Mouse (Mus musculus) heart, postnatal 0 days (tissue): ENCODE measurements around the gene Ovca2. TPM values are rescaled to one million over a fixed set of nuclear protein-coding genes. Genes with fewer than 3 reads are reported as not detected.

ENCODE experiments used
- ATAC-seq: fragments of 200-750 bp; cut with Nextera tagmentation; 2 replicates; pipeline ENCODE4 v1.8.0; 2017; ENCODE audit warnings: low read depth, moderate number of reproducible peaks, moderate library complexity; ENCODE audit not compliant: insufficient read depth
- DNase-seq: peaks from one replicate; pipeline ENCODE4 v3.0.0-alpha.2; 2016; ENCODE audit warnings: low spot score
- H3K27ac ChIP-seq: fragments of 300-500 bp; sonication (generic); 2 replicates; pipeline ENCODE4 v1.5.1; 2014; ENCODE audit warnings: low read depth, mild to moderate bottlenecking
- H3K27me3 ChIP-seq: fragments of 300-500 bp; sonication (generic); 2 replicates; pipeline ENCODE4 v1.6.1; 2014; ENCODE audit warnings: low read length, mixed read lengths; ENCODE audit not compliant: control insufficient read depth, insufficient read depth
- H3K36me3 ChIP-seq: fragments of 300-500 bp; sonication (generic); replicated peaks from 2 replicates; pipeline ENCODE4 v1.6.1; 2014; ENCODE audit warnings: low read length, mixed read lengths; ENCODE audit not compliant: control insufficient read depth, insufficient read depth
- H3K4me1 ChIP-seq: fragments of 300-500 bp; sonication (generic); 2 replicates; pipeline ENCODE4 v1.6.1; 2014; ENCODE audit warnings: antibody characterized with exemption; ENCODE audit not compliant: control insufficient read depth, insufficient read depth
- H3K4me2 ChIP-seq: fragments of 300-500 bp; sonication (generic); 2 replicates; pipeline ENCODE4 v1.6.1; 2014; ENCODE audit warnings: low read depth, mild to moderate bottlenecking, low read length, moderate library complexity
- H3K4me3 ChIP-seq: fragments of 300-500 bp; sonication (generic); 2 replicates; pipeline ENCODE4 v1.5.1; 2014; ENCODE audit warnings: low read depth, low read length
- H3K9ac ChIP-seq: fragments of 300-500 bp; sonication (generic); replicated peaks from 2 replicates; pipeline ENCODE4 v1.6.1; 2014; ENCODE audit warnings: low read depth, low read length, mixed read lengths
- H3K9me3 ChIP-seq: fragments of 300-500 bp; sonication (generic); replicated peaks from 2 replicates; pipeline ENCODE4 v1.6.1; 2016; ENCODE audit warnings: low read length; ENCODE audit not compliant: control insufficient read depth
- CTCF ChIP-seq: IDR thresholded peaks from 2 replicates; pipeline ENCODE4 v1.5.1; 2016; ENCODE audit warnings: antibody characterized with exemption, control low read depth, low read depth
- EP300 ChIP-seq: IDR thresholded peaks from 2 replicates; pipeline ENCODE4 v1.6.1; 2016; ENCODE audit warnings: antibody characterized with exemption, low read depth
- WGBS: fragments of 180-500 bp; shearing (Covaris S2); extraction: QIAGEN DNeasy Blood & Tissue Kit; methylation state at CpG from one replicate; pipeline ENCODE4 v1.1.7; 2014; 5-methylcytosine and 5-hydroxymethylcytosine counted together
- polyA plus RNA-seq: library from polyadenylated mRNA; unstranded; fragments of >200 nt; fragmentation: Nextera tagmentation; extraction: Ambion mirVana; gene quantifications from 2 replicates; pipeline ENCODE4 v1.2.1, GENCODE M21; 2015
- total RNA-seq: library from RNA; depleted of rRNA; stranded (reverse); fragments of >200 nt; gene quantifications from 2 replicates; pipeline ENCODE4 v1.2.3, GENCODE M21; 2014; ENCODE audit warnings: low replicate concordance

Gene Ovca2
- total and polyA plus RNA-seq, 2 experiments from 2014 or later: 8.9 to 12.9 TPM

- Histone ChIP-seq H3K36me3 (peaks cover 45% of the 10 kb centered on the region), H3K9ac (no peak overlapping the region), H3K4me1 (peaks cover 6% of the 10 kb centered on the region; the same call in 1 of the 2 replicates), H3K4me2 (no peak overlapping the region), H3K27ac (peak overlapping the region; percentile 23; the same call in 1 of the 2 replicates), H3K4me3 (no peak overlapping the region), H3K9me3 (no peaks in the 10 kb centered on the region), H3K27me3 (no peaks in the 10 kb centered on the region)
- 68% methylated on average over 2 of the region's 2 CpGs for WGBS
- ATAC-seq (no peak), DNase-seq (no peak)
- TF ChIP-seq CTCF (no peak), EP300 (no peak)
Observed at GRCm38 (mm10) chr11:75157901-75158300, 20.7 kb downstream of the Ovca2 start.

DNA sequence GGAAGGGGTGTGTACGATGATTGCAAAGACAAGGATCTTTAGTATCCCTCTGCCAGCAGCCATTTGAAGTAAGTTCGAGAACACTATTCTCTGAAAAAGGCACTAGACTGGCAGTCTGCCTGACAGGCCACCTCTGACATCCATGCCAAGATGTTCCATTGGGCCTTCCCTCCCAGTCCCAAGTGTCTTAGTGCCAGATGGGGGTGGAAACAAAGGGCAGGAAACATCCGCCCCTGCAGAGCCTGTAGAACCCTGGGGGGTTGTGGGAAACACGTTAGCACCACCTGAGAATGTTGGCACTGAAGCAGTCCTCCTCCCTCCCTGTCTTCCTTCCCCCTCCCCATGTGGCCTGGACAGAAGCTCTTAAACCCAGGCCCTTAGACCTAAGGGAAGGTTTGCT lies 21.6 kb downstream of the Ovca2 start:
- no peak; the same call in 1 of the 2 replicates for ATAC-seq
- H3K4me3 ChIP-seq: no peak overlapping the region
- H3K36me3 ChIP-seq: peaks cover 36% of the 10 kb centered on the region
- peak overlapping the region; percentile 23 for H3K27ac ChIP-seq
- H3K9me3 ChIP-seq: no peaks in the 10 kb centered on the region
- no peak overlapping the region for H3K4me2 ChIP-seq
- 0 out of 2 replicates have a peak overlapping the region, but pooled peaks have one; percentile 16 for H3K9ac ChIP-seq
- WGBS: 38% methylated on average over 4 of the region's 4 CpGs
- H3K4me1 ChIP-seq: peaks cover 6% of the 10 kb centered on the region; the same call in 1 of the 2 replicates
- TF ChIP-seq EP300 (no peak), CTCF (no peak)
- DNase-seq: no peak
- H3K27me3 ChIP-seq: no peaks in the 10 kb centered on the region

DNA sequence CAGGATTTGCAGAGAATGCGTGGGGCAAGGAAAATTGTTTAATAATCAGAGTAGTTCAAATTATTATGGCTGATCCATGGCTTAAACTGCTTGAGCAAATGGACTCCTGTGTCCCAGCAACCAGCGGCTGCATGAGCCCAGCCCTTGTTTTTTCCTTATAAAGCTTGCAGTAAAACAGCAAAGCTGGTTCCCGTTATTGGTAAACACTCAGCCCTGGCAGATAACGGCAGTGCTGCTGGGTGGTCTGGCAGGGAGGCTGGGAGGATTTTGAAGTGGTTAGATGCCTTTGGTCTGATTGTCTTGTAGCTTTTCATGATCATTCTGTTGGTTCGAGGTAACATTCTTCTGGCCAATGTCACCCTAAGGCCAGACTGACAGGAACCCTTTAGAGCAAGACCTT lies 22.2 kb downstream of the Ovca2 start:
- H3K4me2 ChIP-seq: no peak overlapping the region
- H3K4me1 ChIP-seq: peaks cover 6% of the 10 kb centered on the region; the same call in 1 of the 2 replicates
- no peak overlapping the region for H3K4me3 ChIP-seq
- peaks cover 31% of the 10 kb centered on the region for H3K36me3 ChIP-seq
- H3K27me3 ChIP-seq: no peaks in the 10 kb centered on the region
- H3K9ac ChIP-seq: no peak overlapping the region
- no peak for ATAC-seq
- 0 out of 2 replicates have a peak overlapping the region, but pooled peaks have one; percentile 25 for H3K27ac ChIP-seq
- DNase-seq: no peak
- WGBS: 45% methylated on average over 5 of the region's 5 CpGs
- no peaks in the 10 kb centered on the region for H3K9me3 ChIP-seq
- no peak for TF ChIP-seq CTCF
- TF ChIP-seq EP300: no peak

DNA sequence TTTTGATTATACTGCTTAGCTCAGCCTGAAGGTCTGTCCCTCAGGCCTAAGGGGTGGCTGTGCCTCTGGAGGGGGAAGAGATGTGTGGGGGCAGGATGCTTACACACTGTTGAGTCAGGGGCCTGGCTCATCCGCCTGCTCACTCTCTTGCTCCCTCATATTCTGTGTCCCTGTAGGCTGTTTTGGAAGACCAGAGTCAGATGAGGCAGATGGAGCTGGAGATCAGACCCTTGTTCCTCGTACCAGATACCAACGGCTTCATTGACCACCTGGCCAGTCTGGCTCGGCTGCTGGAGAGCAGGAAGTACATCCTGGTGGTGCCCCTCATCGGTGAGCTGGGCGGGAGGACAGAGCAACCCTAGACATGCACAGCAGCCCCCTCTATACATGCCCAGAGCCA lies 22.6 kb downstream of the Ovca2 start:
- H3K4me2 ChIP-seq: no peak overlapping the region
- no peak overlapping the region for H3K9ac ChIP-seq

DNA sequence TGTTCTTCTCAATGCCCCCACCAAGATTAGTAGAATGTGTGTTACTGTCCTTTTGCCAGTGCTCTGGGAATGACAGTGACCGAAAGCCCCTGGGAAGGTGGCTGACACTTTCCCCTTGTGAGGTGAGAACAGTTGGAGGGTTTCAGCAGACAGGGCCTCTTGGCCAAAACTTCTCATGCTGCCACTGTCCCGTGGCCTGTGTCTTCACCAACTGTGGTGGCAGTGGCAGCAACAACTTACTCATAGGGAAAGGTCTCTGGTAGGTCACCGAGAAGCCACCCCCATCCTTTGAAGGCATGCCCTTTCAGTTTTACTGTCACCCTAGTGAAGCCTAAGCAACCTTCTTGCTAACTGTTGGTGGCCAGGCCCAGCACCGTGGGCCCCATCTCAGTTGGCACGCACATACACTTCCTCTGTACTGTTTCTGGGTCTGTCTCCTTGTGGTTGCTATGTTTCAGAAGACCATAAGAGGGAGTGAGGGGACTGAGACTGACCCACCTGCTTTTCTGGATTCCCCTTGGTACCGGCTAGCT lies 24.5 kb downstream of the Ovca2 start:
- Histone ChIP-seq H3K9me3 (no peaks in the 10 kb centered on the region), H3K4me2 (no peak overlapping the region), H3K27me3 (no peaks in the 10 kb centered on the region), H3K9ac (no peak overlapping the region), H3K27ac (peak overlapping the region; percentile 83; the same call in 1 of the 2 replicates), H3K4me1 (0 out of 2 replicates have a peak, but pooled peaks cover 6% of the 10 kb centered on the region), H3K4me3 (no peak overlapping the region), H3K36me3 (peaks cover 28% of the 10 kb centered on the region)
- 50% methylated on average over 6 of the region's 6 CpGs for WGBS
- TF ChIP-seq CTCF (no peak), EP300 (no peak)
- ATAC-seq (no peak), DNase-seq (no peak)

More for the DNA sequence above, 22.6 kb downstream of the Ovca2 start:
- Histone ChIP-seq H3K9me3 (no peaks in the 10 kb centered on the region), H3K27me3 (no peaks in the 10 kb centered on the region), H3K4me3 (no peak overlapping the region), H3K36me3 (peaks cover 26% of the 10 kb centered on the region), H3K4me1 (0 out of 2 replicates have a peak, but pooled peaks cover 6% of the 10 kb centered on the region), H3K27ac (0 out of 2 replicates have a peak overlapping the region, but pooled peaks have one; percentile 25)
- DNase-seq (no peak), ATAC-seq (no peak)
- WGBS: 50% methylated on average over 6 of the region's 6 CpGs
- TF ChIP-seq CTCF (no peak), EP300 (no peak)
